Mouse (Mus musculus) gonadal fat pad, adult 2 months (tissue): ENCODE results near the gene Srrm1. TPM values are rescaled to one million over a fixed set of nuclear protein-coding genes. Genes with fewer than 3 reads are reported as not detected.
"Not testable (repeated sequence)": the region's sequence is repeated elsewhere in the genome, so short reads cannot be mapped to it uniquely, and the experiment has no call there.

ENCODE experiments used
- DNase-seq: peaks from one replicate; pipeline ENCODE4 v3.0.0-alpha.2; 2012; ENCODE audit warnings: low read depth
- polyA plus RNA-seq: library from polyadenylated mRNA; depleted of rRNA; stranded (reverse); fragments of >200 nt; gene quantifications from 2 replicates; pipeline ENCODE4 v1.2.3, GENCODE M21; 2012

Srrm1 gene
- polyA plus RNA-seq, 1 experiment: 35.4 TPM

- no peak for DNase-seq
Measured at GRCm38 (mm10) chr4:135301166-135301565, 52.0 kb downstream of the Srrm1 start.

GRCm38 (mm10) chr4:135300248-135301041 is 52.7 kb downstream of the Srrm1 start:
- no peak for DNase-seq

GRCm38 (mm10) chr4:135298680-135299079 is 54.4 kb downstream of the Srrm1 start:
- DNase-seq: peak; percentile 89

- DNase-seq: no peak
Measured at GRCm38 (mm10) chr4:135297931-135298546, 55.1 kb downstream of the Srrm1 start.

GRCm38 (mm10) chr4:135297146-135297545 is 56.0 kb downstream of the Srrm1 start:
- DNase-seq: no peak

- DNase-seq: no peak
Measured at GRCm38 (mm10) chr4:135296565-135296964, 56.6 kb downstream of the Srrm1 start.

GRCm38 (mm10) chr4:135293813-135294212 is 59.3 kb downstream of the Srrm1 start:
- DNase-seq: no peak

- DNase-seq: no peak
Measured at GRCm38 (mm10) chr4:135292477-135293089, 60.5 kb downstream of the Srrm1 start.

GRCm38 (mm10) chr4:135291841-135292240 is 61.3 kb downstream of the Srrm1 start:
- no peak for DNase-seq

- no peak for DNase-seq
Measured at GRCm38 (mm10) chr4:135291199-135291598, 61.9 kb downstream of the Srrm1 start.

GRCm38 (mm10) chr4:135287975-135288374 is 65.1 kb downstream of the Srrm1 start:
- DNase-seq: no peak

GRCm38 (mm10) chr4:135286833-135287395 is 66.2 kb downstream of the Srrm1 start:
- no peak for DNase-seq

- no peak for DNase-seq
Measured at GRCm38 (mm10) chr4:135286033-135286622, 67.0 kb downstream of the Srrm1 start.

GRCm38 (mm10) chr4:135285436-135285835 is 67.7 kb downstream of the Srrm1 start:
- no peak for DNase-seq

- no peak for DNase-seq
Measured at GRCm38 (mm10) chr4:135283875-135284274, 69.2 kb downstream of the Srrm1 start.

GRCm38 (mm10) chr4:135283417-135283816 is 69.7 kb downstream of the Srrm1 start:
- no peak for DNase-seq

GRCm38 (mm10) chr4:135282651-135283290 is 70.3 kb downstream of the Srrm1 start:
- no peak for DNase-seq

- DNase-seq: not testable (repeated sequence)
Measured at GRCm38 (mm10) chr4:135280016-135280415, 73.1 kb downstream of the Srrm1 start.

GRCm38 (mm10) chr4:135276681-135277379 is 76.3 kb downstream of the Srrm1 start:
- no peak for DNase-seq

- DNase-seq: no peak
Measured at GRCm38 (mm10) chr4:135274761-135275160, 78.4 kb downstream of the Srrm1 start.

GRCm38 (mm10) chr4:135273307-135273682 is 79.8 kb downstream of the Srrm1 start:
- DNase-seq: no peak
